Mouse (Mus musculus) gastrocnemius, postnatal 36 days (tissue): ENCODE data around the gene Osbpl7. TPM values are rescaled to one million over a fixed set of nuclear protein-coding genes. Genes with fewer than 3 reads are reported as not detected.

ENCODE experiments used
- DNase-seq, 2 experiments: peaks; one replicate each; pipeline ENCODE4 v3.0.0; 2022
- intact Hi-C: fragments of 180-260 bp; cut with DNase I; formaldehyde crosslinking; loops from one replicate; pipeline ENCODE4 v1.15.1; 2025
- long read RNA-seq, 2 experiments: library from polyadenylated mRNA; stranded (forward); transcript quantifications; one replicate each; pipeline ENCODE4 v2.0.0; 2021
- total RNA-seq, 2 experiments: library from RNA; stranded (reverse); gene quantifications; 2 replicates each; pipeline ENCODE4 v1.2.3; 2021

Osbpl7 gene
- 1 to 10 TPM; 2.6 to 2.9 TPM for total RNA-seq
- long read RNA-seq, experiment 1, partial matches to known transcripts, result 0 of 1 reads
- long read RNA-seq, experiment 1, other reads (novel, unspliced or antisense), result 1 of 1 reads
- long read RNA-seq, experiment 2, partial matches to known transcripts, result 0 of 1 reads
- long read RNA-seq, experiment 2, other reads (novel, unspliced or antisense), result 0 of 1 reads

GRCm38 (mm10) chr11:97050216-97050943 lies at the start of gene Osbpl7:
Gene Osbpl7 (plus strand): TSS chr11:97050628.
- intact Hi-C loops, result no loop called here
- peak; percentile 47 to 61 for DNase-seq

- intact Hi-C loops, result no loop called here
- no peak for DNase-seq
Observed at GRCm38 (mm10) chr11:97003170-97003569, 47.3 kb upstream of the Osbpl7 start.

DNA sequence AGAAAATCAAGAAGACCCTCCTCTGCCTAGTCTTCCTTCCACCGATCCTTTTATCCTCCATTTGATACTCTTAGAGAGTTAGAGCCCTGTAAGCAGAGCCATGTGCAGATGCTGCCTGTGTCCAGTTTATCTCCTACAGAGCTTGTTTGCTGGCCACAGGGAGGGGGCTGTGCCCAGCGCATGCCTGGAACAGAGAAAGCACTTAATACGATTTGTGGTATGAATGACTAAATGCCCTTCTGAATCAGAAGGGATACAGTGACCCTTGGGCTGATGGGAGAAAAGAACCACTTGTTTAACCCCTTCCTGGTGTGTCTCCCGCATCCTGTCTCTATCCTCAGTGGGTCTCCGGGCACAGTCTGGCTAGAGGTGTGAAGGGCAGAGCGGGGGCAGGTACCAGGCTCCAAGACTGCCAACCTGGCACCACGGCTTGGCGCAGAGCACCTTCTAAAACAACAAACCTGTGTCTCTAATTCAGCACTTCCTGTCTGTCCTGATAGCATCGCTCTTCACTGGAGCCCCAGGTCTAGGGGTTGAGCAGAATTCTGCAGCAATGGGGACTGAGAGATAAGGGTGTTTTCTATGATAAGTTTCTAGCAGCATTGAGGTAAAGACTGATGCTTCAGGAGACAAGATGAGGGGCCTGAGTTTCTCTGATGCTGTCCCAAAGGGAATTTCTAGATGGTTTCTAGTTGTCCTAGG lies 43.2 kb upstream of the Osbpl7 start:
- DNase-seq, result no peak
- intact Hi-C loops, result no loop called here

DNA sequence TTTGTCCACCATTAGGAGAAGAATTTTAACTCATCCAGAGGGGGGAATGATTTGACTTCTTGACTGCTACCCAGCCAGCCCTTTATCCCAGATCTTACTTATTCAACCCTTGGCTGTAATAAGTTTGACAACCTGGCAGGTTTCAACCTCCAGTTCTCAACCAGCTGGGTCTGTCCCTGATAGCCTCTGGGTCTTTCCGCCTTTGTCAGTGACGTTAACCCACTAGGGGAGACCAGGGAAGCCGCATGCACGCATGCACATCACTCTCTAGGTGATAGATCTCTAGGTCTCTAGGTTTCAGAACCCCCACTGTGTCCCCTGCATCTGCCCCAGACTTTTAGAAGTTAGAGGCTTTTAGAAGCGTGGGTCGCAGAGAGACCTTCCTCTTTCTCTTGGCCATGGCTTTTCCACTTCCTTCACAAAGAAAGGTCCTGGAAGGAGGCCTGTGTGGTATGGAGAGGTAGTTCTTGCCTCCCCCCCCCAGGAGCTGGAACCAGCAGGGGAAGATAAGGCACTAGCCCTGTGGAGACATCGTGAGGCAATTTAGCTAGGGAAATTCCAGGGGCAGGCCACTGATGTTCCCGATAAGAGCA lies 41.1 kb upstream of the Osbpl7 start:
- no peak for DNase-seq
- intact Hi-C loops, result no loop called here

DNA sequence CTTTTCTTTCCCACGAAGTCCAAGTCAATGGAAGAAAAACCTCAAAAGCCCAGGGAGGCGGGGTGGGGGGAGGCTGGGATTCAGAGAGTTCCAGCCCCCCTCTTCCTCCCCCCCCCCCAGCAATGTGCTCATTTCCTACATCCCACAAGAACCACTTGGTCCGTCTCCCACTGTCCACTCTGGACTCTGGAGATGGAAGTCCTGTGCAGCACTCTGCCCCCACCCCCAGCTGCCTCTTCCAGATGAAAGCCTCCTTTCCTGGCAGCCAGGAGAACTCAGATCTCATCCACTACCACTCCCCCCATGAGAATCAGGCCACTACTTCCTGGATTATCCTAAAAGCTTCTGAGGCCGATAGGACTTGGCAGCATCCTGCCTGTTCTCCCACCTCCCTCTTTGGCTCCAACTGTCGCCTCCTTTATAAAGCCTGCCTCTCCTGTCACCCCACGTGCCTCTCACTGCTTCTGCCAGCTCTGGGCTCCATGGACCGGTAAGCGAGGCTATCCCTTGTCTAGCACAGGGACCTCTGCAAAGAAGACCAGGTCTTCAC lies 37.2 kb upstream of the Osbpl7 start, which contains the start of gene Sp6:
TSS of gene Sp6 (plus strand) at position 274 of the 550 bp plus-strand sequence.
- no peak for DNase-seq
- intact Hi-C loops, result no loop called here

- no peak for DNase-seq
- intact Hi-C loops, result no loop called here
Observed at GRCm38 (mm10) chr11:97017696-97018582, 32.5 kb upstream of the Osbpl7 start.

GRCm38 (mm10) chr11:97018583-97019344 lies 31.7 kb upstream of the Osbpl7 start:
- intact Hi-C loops, result no loop called here
- DNase-seq, result no peak

DNA sequence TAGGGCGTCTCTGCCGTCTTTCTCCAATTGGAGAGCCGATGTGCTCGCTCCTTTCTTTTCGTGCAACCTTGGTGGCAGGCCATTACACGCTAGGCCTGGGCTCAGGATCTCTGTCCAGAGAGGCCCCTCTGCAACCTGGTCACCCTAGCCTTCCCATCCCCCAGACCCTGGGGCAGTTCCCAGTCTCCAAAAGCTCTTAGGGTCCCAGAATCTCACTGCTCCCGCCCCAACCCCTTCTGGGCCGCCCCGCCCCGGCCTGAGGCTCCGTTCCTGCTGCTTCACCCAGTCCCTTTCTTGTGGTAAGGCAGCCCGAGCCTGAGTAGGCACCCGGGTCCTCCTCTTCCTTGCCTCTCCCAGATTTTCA lies 31.1 kb upstream of the Osbpl7 start:
- intact Hi-C loops, result no loop called here
- DNase-seq, result no peak

DNA sequence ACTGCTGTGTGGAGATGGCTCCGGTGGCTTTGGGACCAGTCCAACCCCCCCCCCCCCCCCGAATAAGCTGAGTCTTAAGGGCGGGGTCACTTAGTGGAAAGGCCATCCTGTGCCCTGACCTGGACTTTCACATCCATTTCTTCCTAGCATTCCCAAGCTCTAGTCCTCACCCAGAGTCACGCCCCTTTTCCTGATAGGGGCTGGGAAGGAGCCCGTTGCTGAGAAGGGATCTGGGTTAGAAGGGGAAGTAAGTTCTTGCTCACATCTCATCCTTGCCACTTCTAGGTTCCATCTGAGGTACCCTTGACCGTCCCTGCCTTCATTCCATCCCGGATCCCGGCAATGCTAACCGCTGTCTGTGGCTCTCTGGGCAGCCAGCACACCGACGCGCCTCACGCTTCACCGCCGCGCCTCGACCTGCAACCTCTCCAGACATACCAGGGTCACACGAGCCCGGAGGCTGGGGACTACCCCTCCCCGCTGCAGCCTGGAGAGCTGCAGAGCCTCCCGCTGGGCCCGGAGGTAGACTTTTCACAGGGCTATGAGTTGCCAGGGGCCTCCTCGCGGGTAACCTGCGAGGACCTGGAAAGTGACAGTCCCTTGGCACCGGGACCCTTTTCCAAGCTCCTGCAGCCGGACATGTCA lies 29.2 kb upstream of the Osbpl7 start:
- DNase-seq, result no peak
- intact Hi-C loops, result no loop called here

- DNase-seq, result peak; percentile 66 to 67
- intact Hi-C loops, result loop anchor here (1.0 kb wide), 1 partner anchor 41 kb away; no protein-coding TSS in a partner anchor
Observed at GRCm38 (mm10) chr11:97021873-97022484, 28.4 kb upstream of the Osbpl7 start.

DNA sequence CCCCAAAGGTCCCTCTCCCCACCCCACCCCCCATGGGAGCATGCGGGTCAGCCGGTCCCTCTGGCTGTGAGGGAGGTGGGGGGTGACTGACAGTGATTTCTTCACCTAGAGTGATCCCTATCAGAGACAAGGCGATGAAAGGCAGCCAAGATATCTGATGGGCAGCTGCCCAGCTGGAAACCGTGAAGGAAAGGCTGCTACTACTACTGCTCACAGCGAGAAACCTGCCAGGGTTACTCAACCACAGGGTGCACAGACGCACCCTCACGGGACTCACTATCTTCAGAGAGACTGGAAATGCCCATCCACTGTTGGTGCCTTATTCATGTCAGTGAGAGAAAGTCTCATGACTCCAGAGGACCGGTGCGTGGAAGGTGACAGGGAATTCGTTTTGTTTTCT lies 25.5 kb upstream of the Osbpl7 start:
- intact Hi-C loops, result loop anchor here (2.0 kb wide), 1 partner anchor 106 kb away; no protein-coding TSS in a partner anchor

DNA sequence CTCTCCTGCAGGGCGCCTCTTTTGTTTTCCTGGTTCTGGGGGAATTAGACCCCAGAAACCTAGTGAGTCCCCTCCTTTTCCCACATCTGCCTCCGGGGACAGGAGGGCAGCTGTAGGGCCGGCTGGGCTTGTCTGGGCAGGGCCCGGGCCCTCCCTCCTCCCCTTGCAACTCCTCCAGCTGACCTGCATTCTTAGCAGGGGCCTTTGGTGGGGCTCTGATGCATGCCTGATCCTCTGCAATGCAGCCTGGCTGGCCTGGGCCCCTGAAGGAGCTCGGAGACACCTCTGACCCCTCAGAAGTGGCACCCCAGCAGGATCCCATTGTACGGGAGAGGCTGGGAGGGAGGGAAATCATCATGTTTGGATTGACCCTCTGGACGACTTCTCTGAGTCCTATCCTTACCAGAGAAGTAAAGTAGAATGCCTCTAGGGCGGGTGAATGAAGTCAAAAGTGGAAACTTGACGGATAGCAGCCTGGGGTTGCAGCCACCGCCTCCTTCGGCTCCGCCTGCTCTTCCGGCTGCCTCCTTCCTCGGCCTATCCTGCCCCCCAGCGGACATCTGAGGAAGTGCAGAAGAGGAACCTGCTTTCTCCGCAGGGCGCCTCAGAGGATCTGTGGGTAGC lies 24.6 kb upstream of the Osbpl7 start:
- DNase-seq, result peak; percentile 75 to 77
- intact Hi-C loops, result loop anchor here (2.0 kb wide), 1 partner anchor 107 kb away; no protein-coding TSS in a partner anchor

More for the DNA sequence above, 25.5 kb upstream of the Osbpl7 start:
- no peak for DNase-seq

GRCm38 (mm10) chr11:97029686-97030417 lies 20.6 kb upstream of the Osbpl7 start, which contains the start of gene Scrn2:
Gene Scrn2 (plus strand): TSS chr11:97029938.
- intact Hi-C loops, result no loop called here

DNA sequence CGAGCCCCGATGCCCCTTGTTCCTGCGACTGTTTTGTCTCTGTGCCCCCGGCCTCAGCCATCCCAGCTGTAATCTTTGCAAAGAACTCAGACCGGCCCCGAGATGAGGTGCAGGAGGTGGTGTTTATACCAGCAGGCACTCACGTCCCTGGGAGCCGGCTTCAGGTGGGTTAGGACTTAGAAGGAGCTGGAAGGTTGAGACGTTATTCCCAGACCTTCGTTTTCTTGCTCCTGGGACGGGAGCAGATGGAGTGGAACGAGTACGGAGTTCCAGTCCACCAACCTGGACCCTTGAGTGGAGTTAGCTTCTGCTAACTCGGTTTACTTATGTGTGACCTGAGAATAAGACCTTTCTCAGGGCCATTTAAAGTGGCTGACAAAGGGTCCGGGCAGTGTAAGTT lies 20.0 kb upstream of the Osbpl7 start:
- DNase-seq, result no peak
- intact Hi-C loops, result no loop called here

More at GRCm38 (mm10) chr11:97029686-97030417, 20.6 kb upstream of the Osbpl7 start, which contains the start of gene Scrn2:
- DNase-seq, result peak; percentile 69 to 84

- intact Hi-C loops, result no loop called here
- no peak for DNase-seq
Observed at GRCm38 (mm10) chr11:97031977-97032376, 18.5 kb upstream of the Osbpl7 start.

GRCm38 (mm10) chr11:97032499-97032898 lies 17.9 kb upstream of the Osbpl7 start:
- intact Hi-C loops, result no loop called here
- DNase-seq, result no peak

GRCm38 (mm10) chr11:97033781-97034180 lies 16.6 kb upstream of the Osbpl7 start:
- intact Hi-C loops, result no loop called here
- no peak for DNase-seq
